Mouse (Mus musculus) embryo, embryonic 11.5 days (tissue): Measurements from ENCODE around the gene Bpifc.

Source experiments
- DNase-seq: peaks from one replicate; pipeline ENCODE4 v3.0.0-alpha.2; 2012; ENCODE audit warnings: low read depth, low spot score

Gene Bpifc

GRCm38 (mm10) chr10:85953401-85953800 is 58.3 kb downstream of the Bpifc start:
- DNase-seq: no peak

GRCm38 (mm10) chr10:85951765-85952443 is 59.8 kb downstream of the Bpifc start:
- no peak for DNase-seq

- DNase-seq: no peak
Observed at GRCm38 (mm10) chr10:85948483-85949196, 63.1 kb downstream of the Bpifc start.

- no peak for DNase-seq
Observed at GRCm38 (mm10) chr10:85936280-85936965, 75.3 kb downstream of the Bpifc start.

- DNase-seq: no peak
Observed at GRCm38 (mm10) chr10:85929962-85930361, 81.7 kb downstream of the Bpifc start.

GRCm38 (mm10) chr10:85929208-85929591 is 82.5 kb downstream of the Bpifc start:
- no peak for DNase-seq

GRCm38 (mm10) chr10:85928499-85929207 is 83.0 kb downstream of the Bpifc start:
- DNase-seq: peak; percentile 62

- no peak for DNase-seq
Observed at GRCm38 (mm10) chr10:85927676-85928445, 83.8 kb downstream of the Bpifc start, which contains the start of gene Ascl4. TSS of gene Ascl4 (plus strand) at chr10:85927681.

- peak; percentile 96 for DNase-seq
Observed at GRCm38 (mm10) chr10:85916498-85917309, 95.0 kb downstream of the Bpifc start, which contains the start of gene Prdm4. TSS of gene Prdm4 (minus strand) at chr10:85917142.
